Mouse (Mus musculus) lung, postnatal 0 days (tissue): ENCODE data around the gene Mbtps1. TPM values are rescaled to one million over a fixed set of nuclear protein-coding genes. Genes with fewer than 3 reads are reported as not detected.

ENCODE experiments used
- ATAC-seq: fragments of 200-750 bp; cut with Nextera tagmentation; 2 replicates; pipeline ENCODE4 v1.8.0; 2017; ENCODE audit warnings: moderate library complexity
- DNase-seq: peaks from one replicate; pipeline ENCODE4 v3.0.0-alpha.2; 2016; ENCODE audit warnings: low spot score
- H3K27ac ChIP-seq: fragments of 300-500 bp; sonication (generic); 2 replicates; pipeline ENCODE4 v1.5.1; 2014; ENCODE audit warnings: antibody characterized with exemption, mild to moderate bottlenecking, low read length, mixed read lengths
- H3K27me3 ChIP-seq: fragments of 300-500 bp; sonication (generic); replicated peaks from 2 replicates; pipeline ENCODE4 v1.6.1; 2014; ENCODE audit warnings: low read length, mixed read lengths; ENCODE audit not compliant: insufficient read depth
- H3K36me3 ChIP-seq: fragments of 300-500 bp; sonication (generic); 2 replicates; pipeline ENCODE4 v1.6.1; 2014; ENCODE audit warnings: low read length, mixed read lengths; ENCODE audit not compliant: insufficient read depth
- H3K4me1 ChIP-seq: fragments of 300-500 bp; sonication (generic); 2 replicates; pipeline ENCODE4 v1.6.1; 2014; ENCODE audit warnings: antibody characterized with exemption, low read depth, low read length, mixed read lengths; ENCODE audit not compliant: insufficient read depth
- H3K4me2 ChIP-seq: fragments of 300-500 bp; sonication (generic); replicated peaks from 2 replicates; pipeline ENCODE4 v1.6.1; 2014; ENCODE audit warnings: low read depth, mild to moderate bottlenecking, low read length, moderate library complexity, mixed read lengths
- H3K4me3 ChIP-seq: fragments of 300-500 bp; sonication (generic); 2 replicates; pipeline ENCODE4 v1.5.1; 2014; ENCODE audit warnings: low read depth, low read length
- H3K9ac ChIP-seq: fragments of 300-500 bp; sonication (generic); replicated peaks from 2 replicates; pipeline ENCODE4 v1.6.1; 2014; ENCODE audit warnings: low read depth, mild to moderate bottlenecking
- H3K9me3 ChIP-seq: fragments of 300-500 bp; sonication (generic); 2 replicates; pipeline ENCODE4 v1.6.1; 2016; ENCODE audit warnings: low read length, mixed read lengths
- CTCF ChIP-seq: IDR thresholded peaks from 2 replicates; pipeline ENCODE4 v1.5.1; 2016; ENCODE audit warnings: antibody characterized with exemption, mild to moderate bottlenecking
- EP300 ChIP-seq: IDR thresholded peaks from 2 replicates; pipeline ENCODE4 v1.6.1; 2016; ENCODE audit warnings: antibody characterized with exemption, mild to moderate bottlenecking, control low read depth
- WGBS: fragments of 180-500 bp; shearing (Covaris S2); extraction: QIAGEN DNeasy Blood & Tissue Kit; methylation state at CpG from one replicate; pipeline ENCODE4 v1.1.7; 2014; 5-methylcytosine and 5-hydroxymethylcytosine counted together
- polyA plus RNA-seq: library from polyadenylated mRNA; unstranded; fragments of >200 nt; fragmentation: Nextera tagmentation; extraction: Ambion mirVana; gene quantifications from 2 replicates; pipeline ENCODE4 v1.2.1, GENCODE M21; 2015

Gene Mbtps1
- polyA plus RNA-seq, 1 experiment from 2014 or later, result 64.4 TPM

- ATAC-seq, result no peak
- peaks cover 25% of the 10 kb centered on the region for H3K36me3 ChIP-seq
- TF ChIP-seq CTCF (no peak), EP300 (no peak)
- no peaks in the 10 kb centered on the region for H3K9me3 ChIP-seq
- 78% methylated on average over 9 of the region's 9 CpGs for WGBS
- H3K27ac ChIP-seq, result no peak overlapping the region
- DNase-seq, result no peak
- H3K4me2 ChIP-seq, result no peak overlapping the region
- H3K27me3 ChIP-seq, result no peaks in the 10 kb centered on the region
- no peaks in the 10 kb centered on the region for H3K4me1 ChIP-seq
- no peak overlapping the region for H3K9ac ChIP-seq
- H3K4me3 ChIP-seq, result no peak overlapping the region
These were observed 9.7 kb upstream of the Mbtps1 start for GRCm38 (mm10) chr8:119568251-119568650.

GRCm38 (mm10) chr8:119566367-119566766, 7.8 kb upstream of the Mbtps1 start:
- TF ChIP-seq EP300 (no peak), CTCF (no peak)
- Histone ChIP-seq H3K9me3 (no peaks in the 10 kb centered on the region), H3K9ac (no peak overlapping the region), H3K27ac (no peak overlapping the region), H3K4me3 (no peak overlapping the region), H3K27me3 (no peaks in the 10 kb centered on the region), H3K36me3 (peaks cover 35% of the 10 kb centered on the region), H3K4me2 (no peak overlapping the region), H3K4me1 (no peaks in the 10 kb centered on the region)
- 74% methylated on average over 11 of the region's 11 CpGs for WGBS
- ATAC-seq (no peak), DNase-seq (no peak)

- Histone ChIP-seq H3K27me3 (no peaks in the 10 kb centered on the region), H3K4me1 (no peaks in the 10 kb centered on the region), H3K9ac (no peak overlapping the region), H3K27ac (no peak overlapping the region), H3K4me2 (no peak overlapping the region), H3K36me3 (peaks cover 35% of the 10 kb centered on the region), H3K4me3 (no peak overlapping the region), H3K9me3 (no peaks in the 10 kb centered on the region)
- 94% methylated on average over 14 of the region's 14 CpGs for WGBS
- no peak for ATAC-seq
- no peak for DNase-seq
- TF ChIP-seq EP300 (no peak), CTCF (no peak)
These were observed 5.3 kb upstream of the Mbtps1 start for GRCm38 (mm10) chr8:119563849-119564251.

- Histone ChIP-seq H3K27me3 (no peaks in the 10 kb centered on the region), H3K27ac (peak overlapping the region; percentile 39; the same call in 1 of the 2 replicates), H3K4me2 (no peak overlapping the region; the same call in 1 of the 2 replicates), H3K4me3 (no peak overlapping the region), H3K9ac (peak overlapping the region; percentile 48), H3K36me3 (peaks cover 19% of the 10 kb centered on the region; the same call in 1 of the 2 replicates), H3K9me3 (no peaks in the 10 kb centered on the region), H3K4me1 (peaks cover 7% of the 10 kb centered on the region; the same call in 1 of the 2 replicates)
- WGBS, result 81% methylated on average over 6 of the region's 6 CpGs
- TF ChIP-seq CTCF (no peak), EP300 (no peak)
- DNase-seq (no peak), ATAC-seq (no peak)
These were observed 826 bp upstream of the Mbtps1 start for GRCm38 (mm10) chr8:119559402-119559720.

GRCm38 (mm10) chr8:119557821-119558602, 523 bp downstream of the Mbtps1 start:
- Histone ChIP-seq H3K27me3 (no peaks in the 10 kb centered on the region), H3K27ac (peak overlapping the region; percentile 91), H3K9me3 (no peaks in the 10 kb centered on the region), H3K4me3 (peak overlapping the region; percentile 66), H3K36me3 (peaks cover 7% of the 10 kb centered on the region; the same call in 1 of the 2 replicates), H3K4me1 (peaks cover 14% of the 10 kb centered on the region; the same call in 1 of the 2 replicates), H3K4me2 (peak overlapping the region; percentile 78), H3K9ac (peak overlapping the region; percentile 82)
- DNase-seq, result peak; percentile 91
- WGBS, result 1% methylated on average over 55 of the region's 55 CpGs
- peak; percentile 94 for ATAC-seq
- TF ChIP-seq CTCF, result no peak
- TF ChIP-seq EP300, result no peak

- 0 out of 2 replicates have a peak overlapping the region, but pooled peaks have one; percentile 82 for H3K9ac ChIP-seq
- peak overlapping the region; percentile 66; the same call in 1 of the 2 replicates for H3K4me3 ChIP-seq
- no peak for TF ChIP-seq CTCF
- no peak for TF ChIP-seq EP300
- H3K27ac ChIP-seq, result no peak overlapping the region
- H3K4me1 ChIP-seq, result peaks cover 17% of the 10 kb centered on the region; the same call in 1 of the 2 replicates
- no peak for ATAC-seq
- peak overlapping the region; percentile 78 for H3K4me2 ChIP-seq
- H3K9me3 ChIP-seq, result no peaks in the 10 kb centered on the region
- no peak for DNase-seq
- peaks cover under 1% of the 10 kb centered on the region; the same call in 1 of the 2 replicates for H3K36me3 ChIP-seq
- WGBS, result 68% methylated on average over 9 of the region's 9 CpGs
- no peaks in the 10 kb centered on the region for H3K27me3 ChIP-seq
These were observed 1.4 kb downstream of the Mbtps1 start for GRCm38 (mm10) chr8:119557132-119557531.
